Mouse (Mus musculus) kidney, postnatal 0 days (tissue): ENCODE data around the gene C2cd4d. TPM values are rescaled to one million over a fixed set of nuclear protein-coding genes. Genes with fewer than 3 reads are reported as not detected.

ENCODE experiments used
- ATAC-seq: fragments of 200-750 bp; cut with Nextera tagmentation; replicated peaks from 2 replicates; pipeline ENCODE4 v1.8.0; 2017; ENCODE audit warnings: low read depth, moderate number of reproducible peaks, moderate TSS enrichment, moderate library complexity; ENCODE audit not compliant: low FRiP score
- DNase-seq: peaks from one replicate; pipeline ENCODE4 v3.0.0-alpha.2; 2016; ENCODE audit warnings: low spot score
- H3K27ac ChIP-seq: fragments of 300-500 bp; sonication (generic); 2 replicates; pipeline ENCODE4 v1.5.1; 2014; ENCODE audit warnings: mild to moderate bottlenecking
- H3K27me3 ChIP-seq: fragments of 300-500 bp; sonication (generic); 2 replicates; pipeline ENCODE4 v1.6.1; 2014; ENCODE audit warnings: low read length, mixed read lengths; ENCODE audit not compliant: insufficient read depth
- H3K36me3 ChIP-seq: fragments of 300-500 bp; sonication (generic); 2 replicates; pipeline ENCODE4 v1.6.1; 2014; ENCODE audit warnings: low read length, mixed read lengths; ENCODE audit not compliant: insufficient read depth
- H3K4me1 ChIP-seq: fragments of 300-500 bp; sonication (generic); replicated peaks from 2 replicates; pipeline ENCODE4 v1.6.1; 2014; ENCODE audit warnings: antibody characterized with exemption, low read length, mixed read lengths; ENCODE audit not compliant: insufficient read depth
- H3K4me2 ChIP-seq: fragments of 300-500 bp; sonication (generic); 2 replicates; pipeline ENCODE4 v1.6.1; 2014; ENCODE audit warnings: mild to moderate bottlenecking, low read length, moderate library complexity, mixed read lengths
- H3K4me3 ChIP-seq: fragments of 300-500 bp; sonication (generic); replicated peaks from 2 replicates; pipeline ENCODE4 v1.5.1; 2014; ENCODE audit warnings: low read depth, low read length
- H3K9ac ChIP-seq: fragments of 300-500 bp; sonication (generic); 2 replicates; pipeline ENCODE4 v1.6.1; 2014; ENCODE audit warnings: low read depth, low read length
- H3K9me3 ChIP-seq: fragments of 300-500 bp; sonication (generic); replicated peaks from 2 replicates; pipeline ENCODE4 v1.6.1; 2016; ENCODE audit warnings: low read length, inconsistent platforms, mixed read lengths
- CTCF ChIP-seq: IDR thresholded peaks from 2 replicates; pipeline ENCODE4 v1.5.1; 2016; ENCODE audit warnings: antibody characterized with exemption, low read depth, mild to moderate bottlenecking, moderate library complexity
- WGBS: fragments of 180-500 bp; shearing (Covaris S2); extraction: QIAGEN DNeasy Blood & Tissue Kit; methylation state at CpG from one replicate; pipeline ENCODE4 v1.1.7; 2014; 5-methylcytosine and 5-hydroxymethylcytosine counted together
- polyA plus RNA-seq: library from polyadenylated mRNA; unstranded; fragments of >200 nt; fragmentation: Nextera tagmentation; extraction: Ambion mirVana; gene quantifications from 2 replicates; pipeline ENCODE4 v1.2.1, GENCODE M21; 2015

C2cd4d gene
- polyA plus RNA-seq: 0.50 and 0.75 TPM in 2 replicates

GRCm38 (mm10) chr3:94362138-94362537 is at the start of gene C2cd4d:
Gene C2cd4d (plus strand): TSS chr3:94362438.
- Histone ChIP-seq H3K36me3 (no peaks in the 10 kb centered on the region), H3K4me3 (peak within 1 kb of the TSS; percentile 47), H3K4me2 (peak within 1 kb of the TSS; percentile 93), H3K4me1 (peaks cover 12% of the 10 kb centered on the region; the same call in 1 of the 2 replicates), H3K9me3 (no peaks in the 10 kb centered on the region), H3K9ac (peak within 1 kb of the TSS; percentile 70), H3K27me3 (peaks cover 10% of the 10 kb centered on the region; the same call in 1 of the 2 replicates), H3K27ac (no peak within 1 kb of the TSS)
- DNase-seq (no peak), ATAC-seq (no peak)
- no peak for TF ChIP-seq CTCF
- WGBS: 69% methylated on average over 7 of the region's 7 CpGs

- no peak overlapping the region for H3K9ac ChIP-seq
- no peaks in the 10 kb centered on the region for H3K9me3 ChIP-seq
- no peaks in the 10 kb centered on the region for H3K27me3 ChIP-seq
- ATAC-seq: no peak
- no peak overlapping the region for H3K4me3 ChIP-seq
- H3K4me2 ChIP-seq: no peak overlapping the region
- no peaks in the 10 kb centered on the region for H3K4me1 ChIP-seq
- TF ChIP-seq CTCF: peak; percentile 47; the same call in 1 of the 2 replicates
- 0 out of 2 replicates have a peak, but pooled peaks cover 6% of the 10 kb centered on the region for H3K36me3 ChIP-seq
- no peak overlapping the region for H3K27ac ChIP-seq
- DNase-seq: no peak
- 64% methylated on average over 3 of the region's 3 CpGs for WGBS
These were observed 33.6 kb upstream of the C2cd4d start for GRCm38 (mm10) chr3:94328681-94329080.

- H3K9ac ChIP-seq: no peak overlapping the region
- H3K9me3 ChIP-seq: no peaks in the 10 kb centered on the region
- ATAC-seq: no peak
- 92% methylated on average over 4 of the region's 4 CpGs for WGBS
- DNase-seq: no peak
- no peaks in the 10 kb centered on the region for H3K4me1 ChIP-seq
- H3K36me3 ChIP-seq: 0 out of 2 replicates have a peak, but pooled peaks cover 6% of the 10 kb centered on the region
- no peak overlapping the region for H3K4me3 ChIP-seq
- no peak overlapping the region for H3K4me2 ChIP-seq
- H3K27me3 ChIP-seq: no peaks in the 10 kb centered on the region
- TF ChIP-seq CTCF: no peak
- H3K27ac ChIP-seq: no peak overlapping the region
These were observed 27.8 kb upstream of the C2cd4d start for GRCm38 (mm10) chr3:94334442-94334841.

- no peaks in the 10 kb centered on the region for H3K36me3 ChIP-seq
- no peaks in the 10 kb centered on the region for H3K9me3 ChIP-seq
- no peak overlapping the region for H3K9ac ChIP-seq
- ATAC-seq (no peak), DNase-seq (no peak)
- no peak overlapping the region for H3K4me2 ChIP-seq
- H3K27me3 ChIP-seq: no peaks in the 10 kb centered on the region
- no peak overlapping the region for H3K4me3 ChIP-seq
- H3K27ac ChIP-seq: no peak overlapping the region
- WGBS: 83% methylated on average over 3 of the region's 3 CpGs
- TF ChIP-seq CTCF: no peak
- no peaks in the 10 kb centered on the region for H3K4me1 ChIP-seq
These were observed 23.7 kb upstream of the C2cd4d start for GRCm38 (mm10) chr3:94338522-94338921.

GRCm38 (mm10) chr3:94341959-94342422 is 20.2 kb upstream of the C2cd4d start, which contains the start of gene Them5:
Gene Them5 (plus strand): TSS chr3:94342099.
- no peaks in the 10 kb centered on the region for H3K27me3 ChIP-seq
- ATAC-seq (no peak), DNase-seq (no peak)
- H3K36me3 ChIP-seq: no peaks in the 10 kb centered on the region
- H3K4me1 ChIP-seq: no peaks in the 10 kb centered on the region
- H3K9me3 ChIP-seq: no peaks in the 10 kb centered on the region
- no peak within 1 kb of the TSS for H3K9ac ChIP-seq
- no peak within 1 kb of the TSS for H3K27ac ChIP-seq
- 45% methylated on average over 3 of the region's 3 CpGs for WGBS
- H3K4me2 ChIP-seq: no peak within 1 kb of the TSS
- TF ChIP-seq CTCF: no peak
- H3K4me3 ChIP-seq: no peak within 1 kb of the TSS

GRCm38 (mm10) chr3:94342552-94342951 is 19.7 kb upstream of the C2cd4d start:
- Histone ChIP-seq H3K36me3 (no peaks in the 10 kb centered on the region), H3K27me3 (no peaks in the 10 kb centered on the region), H3K4me1 (no peaks in the 10 kb centered on the region), H3K4me2 (no peak overlapping the region), H3K9ac (no peak overlapping the region), H3K4me3 (no peak overlapping the region), H3K27ac (no peak overlapping the region), H3K9me3 (no peaks in the 10 kb centered on the region)
- no peak for ATAC-seq
- DNase-seq: no peak
- 66% methylated on average over 1 of the region's 1 CpGs for WGBS
- TF ChIP-seq CTCF: no peak

GRCm38 (mm10) chr3:94344182-94344581 is 18.1 kb upstream of the C2cd4d start:
- Histone ChIP-seq H3K27me3 (no peaks in the 10 kb centered on the region), H3K9me3 (no peaks in the 10 kb centered on the region), H3K4me3 (no peak overlapping the region), H3K27ac (no peak overlapping the region), H3K4me2 (no peak overlapping the region), H3K36me3 (no peaks in the 10 kb centered on the region), H3K9ac (no peak overlapping the region), H3K4me1 (no peaks in the 10 kb centered on the region)
- 91% methylated on average over 2 of the region's 2 CpGs for WGBS
- TF ChIP-seq CTCF: no peak
- no peak for DNase-seq
- ATAC-seq: no peak
